Mouse (Mus musculus) heart, postnatal 0 days (tissue): Measurements from ENCODE around the gene Tmppe. TPM values are rescaled to one million over a fixed set of nuclear protein-coding genes. Genes with fewer than 3 reads are reported as not detected.

ENCODE experiments used
- ATAC-seq: fragments of 200-750 bp; cut with Nextera tagmentation; 2 replicates; pipeline ENCODE4 v1.8.0; 2017; ENCODE audit warnings: low read depth, moderate number of reproducible peaks, moderate library complexity; ENCODE audit not compliant: insufficient read depth
- DNase-seq: peaks from one replicate; pipeline ENCODE4 v3.0.0-alpha.2; 2016; ENCODE audit warnings: low spot score
- H3K27ac ChIP-seq: fragments of 300-500 bp; sonication (generic); 2 replicates; pipeline ENCODE4 v1.5.1; 2014; ENCODE audit warnings: low read depth, mild to moderate bottlenecking
- H3K27me3 ChIP-seq: fragments of 300-500 bp; sonication (generic); 2 replicates; pipeline ENCODE4 v1.6.1; 2014; ENCODE audit warnings: low read length, mixed read lengths; ENCODE audit not compliant: control insufficient read depth, insufficient read depth
- H3K36me3 ChIP-seq: fragments of 300-500 bp; sonication (generic); replicated peaks from 2 replicates; pipeline ENCODE4 v1.6.1; 2014; ENCODE audit warnings: low read length, mixed read lengths; ENCODE audit not compliant: control insufficient read depth, insufficient read depth
- H3K4me1 ChIP-seq: fragments of 300-500 bp; sonication (generic); 2 replicates; pipeline ENCODE4 v1.6.1; 2014; ENCODE audit warnings: antibody characterized with exemption; ENCODE audit not compliant: control insufficient read depth, insufficient read depth
- H3K4me2 ChIP-seq: fragments of 300-500 bp; sonication (generic); 2 replicates; pipeline ENCODE4 v1.6.1; 2014; ENCODE audit warnings: low read depth, mild to moderate bottlenecking, low read length, moderate library complexity
- H3K4me3 ChIP-seq: fragments of 300-500 bp; sonication (generic); 2 replicates; pipeline ENCODE4 v1.5.1; 2014; ENCODE audit warnings: low read depth, low read length
- H3K9ac ChIP-seq: fragments of 300-500 bp; sonication (generic); replicated peaks from 2 replicates; pipeline ENCODE4 v1.6.1; 2014; ENCODE audit warnings: low read depth, low read length, mixed read lengths
- H3K9me3 ChIP-seq: fragments of 300-500 bp; sonication (generic); replicated peaks from 2 replicates; pipeline ENCODE4 v1.6.1; 2016; ENCODE audit warnings: low read length; ENCODE audit not compliant: control insufficient read depth
- CTCF ChIP-seq: IDR thresholded peaks from 2 replicates; pipeline ENCODE4 v1.5.1; 2016; ENCODE audit warnings: antibody characterized with exemption, control low read depth, low read depth
- EP300 ChIP-seq: IDR thresholded peaks from 2 replicates; pipeline ENCODE4 v1.6.1; 2016; ENCODE audit warnings: antibody characterized with exemption, low read depth
- WGBS: fragments of 180-500 bp; shearing (Covaris S2); extraction: QIAGEN DNeasy Blood & Tissue Kit; methylation state at CpG from one replicate; pipeline ENCODE4 v1.1.7; 2014; 5-methylcytosine and 5-hydroxymethylcytosine counted together
- polyA plus RNA-seq: library from polyadenylated mRNA; unstranded; fragments of >200 nt; fragmentation: Nextera tagmentation; extraction: Ambion mirVana; gene quantifications from 2 replicates; pipeline ENCODE4 v1.2.1, GENCODE M21; 2015
- total RNA-seq: library from RNA; depleted of rRNA; stranded (reverse); fragments of >200 nt; gene quantifications from 2 replicates; pipeline ENCODE4 v1.2.3, GENCODE M21; 2014; ENCODE audit warnings: low replicate concordance

The Tmppe gene
- total and polyA plus RNA-seq, 2 experiments from 2014 or later, result 4.5 to 5.4 TPM

DNA sequence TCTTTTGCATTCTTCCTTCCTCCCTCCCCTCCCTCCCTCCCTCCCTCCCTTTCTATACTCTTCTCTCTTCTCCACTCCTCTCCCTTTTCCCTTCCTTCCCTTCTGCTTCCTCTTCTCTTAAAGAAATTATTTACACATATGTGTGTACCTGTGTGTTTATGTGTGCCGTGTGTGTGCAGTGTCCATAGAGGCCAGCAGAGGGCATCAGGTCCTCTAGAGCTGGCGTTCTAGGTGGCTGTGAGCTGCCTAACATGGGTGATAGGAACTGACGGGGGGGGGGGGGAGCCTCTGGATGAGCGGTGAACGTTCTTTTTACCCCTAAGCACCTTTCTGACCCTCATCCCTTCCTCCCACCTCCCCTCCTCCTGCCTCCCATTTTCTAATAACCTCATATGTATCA lies 10.4 kb downstream of the Tmppe start:
- DNase-seq (no peak), ATAC-seq (no peak)
- Histone ChIP-seq H3K4me1 (no peaks in the 10 kb centered on the region), H3K27me3 (no peaks in the 10 kb centered on the region), H3K27ac (no peak overlapping the region), H3K4me2 (no peak overlapping the region), H3K9ac (no peak overlapping the region), H3K9me3 (no peaks in the 10 kb centered on the region; the same call in 1 of the 2 replicates), H3K4me3 (no peak overlapping the region), H3K36me3 (peaks cover 34% of the 10 kb centered on the region)
- 98% methylated on average over 5 of the region's 5 CpGs for WGBS
- TF ChIP-seq EP300 (no peak), CTCF (no peak)

DNA sequence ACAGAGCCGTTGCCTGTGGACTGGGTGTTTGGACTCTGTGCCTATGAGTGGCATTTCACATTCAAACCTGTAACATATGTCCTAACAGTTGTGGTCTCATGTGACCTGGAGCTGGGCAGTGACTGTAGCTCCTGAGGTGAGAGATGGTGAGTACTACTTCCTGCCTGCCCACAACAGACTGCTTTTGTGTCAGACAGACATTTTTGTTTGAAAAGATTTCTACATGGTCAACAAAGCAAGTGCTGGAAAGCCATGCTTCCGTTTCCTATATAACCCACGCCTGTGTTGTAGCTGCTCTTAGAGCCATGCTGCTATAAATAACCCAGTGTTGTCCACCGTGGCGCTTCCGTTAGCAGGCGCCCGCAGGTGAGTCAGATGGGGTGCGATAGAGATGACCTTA lies 11.5 kb downstream of the Tmppe start:
- ATAC-seq (no peak), DNase-seq (no peak)
- TF ChIP-seq EP300 (no peak), CTCF (no peak)
- Histone ChIP-seq H3K4me2 (no peak overlapping the region), H3K27me3 (no peaks in the 10 kb centered on the region), H3K4me1 (no peaks in the 10 kb centered on the region), H3K27ac (peak overlapping the region; percentile 13; the same call in 1 of the 2 replicates), H3K36me3 (peaks cover 34% of the 10 kb centered on the region), H3K4me3 (no peak overlapping the region), H3K9ac (no peak overlapping the region), H3K9me3 (no peaks in the 10 kb centered on the region; the same call in 1 of the 2 replicates)
- 38% methylated on average over 9 of the region's 9 CpGs for WGBS

DNA sequence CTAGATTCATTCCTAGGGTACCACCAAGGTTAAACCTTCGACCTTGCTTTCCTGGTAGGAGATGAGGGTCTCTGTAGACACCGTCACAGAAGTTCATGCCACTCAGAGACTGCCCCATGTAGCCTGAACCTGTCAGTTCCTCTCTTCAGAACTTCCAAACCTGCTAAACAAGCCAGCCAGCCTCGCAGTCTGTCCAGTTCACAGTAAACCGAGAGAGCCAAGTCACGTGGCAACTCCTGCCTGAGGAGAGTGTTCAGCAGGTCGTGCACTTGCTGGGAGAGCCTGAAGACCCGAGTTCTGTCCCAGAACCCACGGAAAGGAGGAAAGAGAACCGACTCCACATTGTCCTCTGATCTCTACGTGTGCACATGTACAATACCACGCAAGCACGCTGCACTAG lies 13.0 kb downstream of the Tmppe start:
- TF ChIP-seq EP300, result no peak
- Histone ChIP-seq H3K9me3 (no peaks in the 10 kb centered on the region; the same call in 1 of the 2 replicates), H3K27me3 (no peaks in the 10 kb centered on the region), H3K27ac (no peak overlapping the region), H3K4me2 (no peak overlapping the region), H3K9ac (no peak overlapping the region), H3K36me3 (peaks cover 23% of the 10 kb centered on the region), H3K4me3 (no peak overlapping the region), H3K4me1 (no peaks in the 10 kb centered on the region)
- 76% methylated on average over 12 of the region's 12 CpGs for WGBS
- DNase-seq (no peak), ATAC-seq (no peak)

DNA sequence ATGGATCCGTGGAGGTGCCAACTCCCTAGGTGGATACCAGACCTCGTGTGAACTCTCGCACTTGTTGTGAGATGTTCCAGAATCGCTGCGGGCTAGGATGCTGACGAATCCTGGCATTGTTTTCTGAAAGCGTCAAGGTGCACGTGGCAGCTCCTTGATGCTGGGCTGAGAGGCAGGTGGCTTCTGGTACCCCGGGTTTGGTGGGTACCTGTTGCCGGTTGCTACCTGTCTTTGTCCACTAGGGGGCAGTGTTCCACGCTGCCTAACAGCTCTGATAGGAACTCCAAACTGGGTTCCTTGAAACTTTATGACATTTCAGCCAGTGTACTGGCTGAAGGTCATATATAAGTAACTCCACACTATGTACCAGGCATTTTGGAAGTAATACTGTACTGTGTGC lies 14.8 kb downstream of the Tmppe start:
- WGBS, result 19% methylated on average over 11 of the region's 11 CpGs
- H3K9ac ChIP-seq, result no peak overlapping the region
- no peak for TF ChIP-seq EP300
- TF ChIP-seq CTCF, result peak; percentile 80
- no peaks in the 10 kb centered on the region for H3K27me3 ChIP-seq
- H3K4me1 ChIP-seq, result no peaks in the 10 kb centered on the region
- no peak overlapping the region for H3K4me3 ChIP-seq
- no peak for ATAC-seq
- H3K9me3 ChIP-seq, result no peaks in the 10 kb centered on the region; the same call in 1 of the 2 replicates
- 0 out of 2 replicates have a peak, but pooled peaks cover 10% of the 10 kb centered on the region for H3K36me3 ChIP-seq
- peak; percentile 56 for DNase-seq
- no peak overlapping the region for H3K4me2 ChIP-seq
- no peak overlapping the region for H3K27ac ChIP-seq

DNA sequence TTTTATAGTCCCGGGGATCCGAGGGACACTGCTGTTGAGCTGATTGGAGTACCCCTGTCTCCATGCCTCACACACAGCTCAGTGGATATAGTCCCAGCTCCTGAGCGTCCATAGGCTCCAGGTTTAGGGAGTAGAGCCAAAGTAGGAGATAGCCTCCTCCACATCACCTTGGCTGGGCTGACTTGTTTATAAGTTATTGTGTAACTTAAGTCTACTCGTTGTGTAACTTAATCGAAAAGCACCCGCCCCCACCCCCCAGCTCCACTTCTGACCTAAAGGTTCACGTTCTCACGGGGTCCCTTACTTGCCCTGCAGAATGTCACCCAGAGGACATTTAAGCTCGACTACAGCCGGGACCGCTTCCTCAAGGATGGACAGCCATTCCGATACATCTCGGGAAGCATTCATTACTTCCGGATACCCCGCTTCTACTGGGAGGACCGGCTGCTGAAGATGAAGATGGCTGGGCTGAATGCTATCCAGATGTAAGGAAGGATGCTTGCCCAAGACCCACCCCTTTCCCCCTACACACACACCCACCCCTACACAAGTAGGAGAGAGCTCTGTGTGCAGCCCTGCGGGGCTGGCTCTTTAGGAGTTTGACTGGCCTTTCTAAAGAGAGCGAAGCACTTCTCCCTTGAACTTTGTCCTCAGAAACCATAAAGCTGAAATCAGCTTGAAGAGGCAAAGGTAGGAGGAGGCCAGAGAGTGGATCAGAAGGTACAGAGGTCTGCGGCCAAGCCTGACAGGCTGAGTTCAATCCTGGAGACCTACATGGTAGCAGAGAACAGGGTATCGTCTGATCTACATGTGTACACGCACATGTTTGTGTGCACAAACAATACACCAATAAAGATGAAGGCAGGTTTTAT lies 16.0 kb downstream of the Tmppe start:
- DNase-seq (no peak), ATAC-seq (no peak)
- H3K4me3 ChIP-seq, result no peak overlapping the region
- 0 out of 2 replicates have a peak, but pooled peaks cover 7% of the 10 kb centered on the region for H3K36me3 ChIP-seq
- H3K27me3 ChIP-seq, result no peaks in the 10 kb centered on the region
- TF ChIP-seq EP300, result no peak
- TF ChIP-seq CTCF, result no peak
- H3K27ac ChIP-seq, result no peak overlapping the region
- H3K4me2 ChIP-seq, result no peak overlapping the region
- H3K9ac ChIP-seq, result no peak overlapping the region
- no peaks in the 10 kb centered on the region for H3K4me1 ChIP-seq
- no peaks in the 10 kb centered on the region for H3K9me3 ChIP-seq
- 88% methylated on average over 21 of the region's 21 CpGs for WGBS

DNA sequence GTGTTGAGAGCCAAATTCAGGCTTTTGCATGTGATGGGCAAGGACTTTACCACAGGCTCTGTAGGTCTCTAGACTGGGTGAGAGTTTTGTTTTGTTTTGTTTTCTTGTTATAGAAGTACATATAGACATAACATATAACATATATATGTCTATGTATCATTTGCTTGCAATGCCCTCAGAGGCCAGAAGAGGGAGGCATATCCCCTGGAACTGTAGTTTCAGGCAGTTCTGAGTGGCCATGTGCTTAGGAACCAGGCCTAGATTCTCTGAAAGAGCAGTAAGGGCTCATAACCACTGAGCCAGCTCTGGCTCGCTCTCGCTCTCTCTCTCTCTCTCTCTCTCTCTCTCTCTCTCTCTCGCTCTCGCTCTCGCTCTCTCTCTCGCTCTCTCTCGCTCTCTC lies 17.3 kb downstream of the Tmppe start:
- H3K36me3 ChIP-seq, result 0 out of 2 replicates have a peak, but pooled peaks cover 7% of the 10 kb centered on the region
- ATAC-seq (no peak), DNase-seq (no peak)
- no peak overlapping the region for H3K9ac ChIP-seq
- H3K27ac ChIP-seq, result no peak overlapping the region
- WGBS, result 94% methylated on average over 7 of the region's 7 CpGs
- H3K9me3 ChIP-seq, result no peaks in the 10 kb centered on the region
- no peaks in the 10 kb centered on the region for H3K27me3 ChIP-seq
- no peaks in the 10 kb centered on the region for H3K4me1 ChIP-seq
- H3K4me3 ChIP-seq, result no peak overlapping the region
- TF ChIP-seq EP300 (no peak), CTCF (peak; percentile 62)
- no peak overlapping the region for H3K4me2 ChIP-seq
